Mouse (Mus musculus) megakaryocyte, embryonic 14.5 days (primary cell): ENCODE results near the gene Vezt. TPM values are rescaled to one million over a fixed set of nuclear protein-coding genes. Genes with fewer than 3 reads are reported as not detected.
A peak's percentile ranks its signal among the peaks of the same experiment; 100 is the strongest.

Experiments
- H3K27me3 ChIP-seq: replicated peaks from 2 replicates; pipeline ENCODE3; 2012; ENCODE audit warnings: inconsistent platforms
- H3K36me3 ChIP-seq: replicated peaks from 2 replicates; pipeline ENCODE3; 2012; ENCODE audit warnings: low read length, inconsistent platforms, mixed read lengths
- H3K4me1 ChIP-seq: 2 replicates; pipeline ENCODE4 v1.6.1; 2012; ENCODE audit warnings: inconsistent platforms
- H3K4me3 ChIP-seq: replicated peaks from 2 replicates; pipeline ENCODE3; 2012; ENCODE audit warnings: moderate library complexity, mild to moderate bottlenecking, inconsistent platforms
- H3K9me3 ChIP-seq: 2 replicates; pipeline ENCODE4 v1.6.1; 2012; ENCODE audit warnings: inconsistent platforms
- FLI1 ChIP-seq: IDR thresholded peaks from 2 replicates; pipeline ENCODE4 v1.6.1; 2012; ENCODE audit warnings: low read length, inconsistent platforms, mixed read lengths
- GATA1 ChIP-seq: IDR thresholded peaks from 3 replicates; pipeline ENCODE4 v1.6.1; 2012; ENCODE audit warnings: mixed read lengths, low read length, inconsistent platforms, borderline replicate concordance
- polyA plus RNA-seq: library from polyadenylated mRNA; stranded (reverse); fragments of >175 nt; gene quantifications from 2 replicates; pipeline ENCODE4 v1.2.3, GENCODE M21; 2012; ENCODE audit warnings: low replicate concordance; ENCODE audit not compliant: insufficient read depth

Vezt gene
- polyA plus RNA-seq, 1 experiment = 1.7 TPM

DNA sequence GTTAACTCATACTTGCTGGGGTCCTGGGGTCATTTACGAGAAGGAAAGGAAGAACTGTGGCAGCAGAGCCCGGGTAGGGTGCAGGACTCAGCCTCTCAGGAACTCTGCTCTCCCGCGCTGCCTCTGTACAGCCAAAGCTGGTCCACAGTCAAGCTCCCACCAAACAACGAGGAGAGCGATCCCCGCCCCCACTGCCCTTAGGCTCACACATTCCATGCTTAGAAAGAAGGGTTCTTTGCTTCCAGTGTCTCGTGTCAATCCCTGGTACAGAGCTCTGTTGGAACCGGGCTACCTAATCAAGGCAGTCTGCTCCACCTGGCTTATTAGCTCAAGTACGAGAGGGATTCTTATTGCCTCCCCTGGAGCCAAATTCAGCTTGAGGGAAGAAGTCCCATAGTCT, 128.2 kb downstream of the Vezt start:
- Histone ChIP-seq H3K27me3 (no peaks in the 10 kb centered on the region), H3K36me3 (no peaks in the 10 kb centered on the region), H3K4me1 (peaks cover 8% of the 10 kb centered on the region), H3K9me3 (peaks cover 6% of the 10 kb centered on the region), H3K4me3 (no peak overlapping the region)
- TF ChIP-seq GATA1 (no peak), FLI1 (no peak)

DNA sequence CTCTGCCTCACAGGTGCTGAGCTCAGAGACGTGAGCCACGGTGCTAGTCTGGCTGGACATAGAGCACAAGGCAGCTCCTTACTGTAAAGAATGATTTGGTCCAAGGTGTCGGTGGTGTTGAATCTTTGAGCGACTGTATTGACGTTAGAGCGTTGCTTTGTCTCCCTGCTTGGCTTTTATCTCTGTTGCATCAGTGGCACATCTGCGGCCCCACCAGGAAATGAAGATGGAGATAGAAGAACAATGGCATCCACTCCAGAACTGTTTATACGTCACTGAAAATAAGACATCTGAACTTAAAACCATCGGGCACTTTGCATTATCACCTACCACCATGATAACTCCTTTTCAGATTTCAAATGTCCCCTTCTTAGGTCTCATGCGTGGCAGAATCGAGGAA, 135.7 kb downstream of the Vezt start:
- Histone ChIP-seq H3K4me3 (no peak overlapping the region), H3K4me1 (no peaks in the 10 kb centered on the region), H3K27me3 (no peaks in the 10 kb centered on the region), H3K36me3 (no peaks in the 10 kb centered on the region), H3K9me3 (peaks cover 7% of the 10 kb centered on the region)
- no peak for TF ChIP-seq GATA1
- TF ChIP-seq FLI1 = no peak

DNA sequence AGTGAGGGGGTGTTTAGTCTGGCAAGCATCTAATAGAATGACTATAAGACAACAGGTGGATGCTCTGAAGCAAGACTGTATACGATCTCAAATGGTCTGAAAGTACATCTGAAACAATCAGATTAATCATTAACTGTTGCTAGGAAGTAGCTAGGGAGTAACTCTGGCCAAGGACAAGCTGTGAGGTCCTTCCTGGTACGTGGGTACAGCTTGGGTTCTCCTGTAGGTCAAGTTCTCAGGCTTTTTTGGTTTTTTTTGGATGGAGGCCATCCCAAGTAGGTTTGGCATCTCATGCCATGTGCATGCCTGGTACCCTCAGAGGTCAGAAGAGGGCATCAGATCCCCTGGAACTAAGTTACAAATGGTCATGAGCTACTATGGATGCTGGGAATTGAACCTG, 136.3 kb downstream of the Vezt start:
- H3K36me3 ChIP-seq = no peaks in the 10 kb centered on the region
- H3K27me3 ChIP-seq = no peaks in the 10 kb centered on the region
- H3K4me1 ChIP-seq = no peaks in the 10 kb centered on the region
- H3K4me3 ChIP-seq = no peak overlapping the region
- TF ChIP-seq FLI1 (no peak), GATA1 (no peak)
- H3K9me3 ChIP-seq = peaks cover 5% of the 10 kb centered on the region

DNA sequence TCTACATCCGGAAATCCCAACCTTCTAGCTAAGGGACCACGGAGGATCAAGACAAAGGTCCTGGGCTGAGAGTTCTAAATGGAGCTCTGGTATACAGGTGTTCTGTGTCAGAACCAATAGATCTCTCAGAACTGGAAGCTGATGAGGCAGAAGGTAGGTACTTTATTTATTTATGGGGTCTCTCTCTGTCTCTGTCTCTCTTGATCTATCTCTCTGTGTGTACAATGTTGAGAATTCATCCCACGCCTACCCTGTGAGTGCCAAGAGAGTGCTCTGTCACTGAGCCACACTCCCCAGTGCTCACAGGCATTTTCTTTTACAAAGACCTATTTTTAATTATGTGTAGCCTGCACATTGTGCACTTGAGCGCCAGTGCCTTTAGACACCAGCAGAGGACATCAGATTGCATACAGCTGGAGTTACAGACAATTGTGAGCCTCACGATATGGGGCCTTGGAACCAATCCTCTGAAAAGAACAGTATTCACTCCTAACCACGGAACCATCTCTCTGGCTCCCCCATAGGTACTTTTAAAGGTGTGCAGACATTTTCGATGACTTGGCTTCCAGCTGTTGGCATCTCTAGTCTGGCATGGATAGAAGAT, 138.5 kb downstream of the Vezt start, which contains the start of gene Metap2:
Gene Metap2, minus strand, starts transcription at position 51 of the 604 bp plus-strand sequence.
- Histone ChIP-seq H3K27me3 (no peaks in the 10 kb centered on the region), H3K4me3 (no peak within 1 kb of the TSS), H3K9me3 (no peaks in the 10 kb centered on the region), H3K4me1 (no peaks in the 10 kb centered on the region), H3K36me3 (no peaks in the 10 kb centered on the region)
- TF ChIP-seq GATA1 (no peak), FLI1 (no peak)

DNA sequence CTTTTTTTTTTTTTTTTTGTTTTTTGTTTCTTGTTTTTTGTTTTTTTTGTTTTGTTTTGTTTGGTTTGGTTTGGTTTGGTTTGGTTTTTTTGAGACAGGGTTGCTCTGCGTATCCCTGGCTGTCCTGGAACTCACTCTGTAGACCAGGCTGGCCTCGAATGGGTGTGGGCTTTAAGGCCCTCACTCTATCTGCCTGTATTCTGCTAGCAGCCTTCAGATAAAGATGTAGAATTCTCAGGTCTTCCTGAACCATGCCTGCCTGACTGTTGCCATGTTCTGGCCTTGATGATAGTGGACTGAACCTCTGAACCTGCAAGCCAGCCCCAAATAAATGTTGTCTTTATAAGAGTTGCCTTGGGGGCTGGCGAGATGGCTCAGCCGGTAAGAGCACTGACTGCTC, 143.1 kb downstream of the Vezt start:
- Histone ChIP-seq H3K36me3 (no peaks in the 10 kb centered on the region), H3K27me3 (no peaks in the 10 kb centered on the region), H3K4me3 (no peak overlapping the region), H3K4me1 (peaks cover 21% of the 10 kb centered on the region), H3K9me3 (no peaks in the 10 kb centered on the region)
- TF ChIP-seq FLI1 (no peak), GATA1 (no peak)

DNA sequence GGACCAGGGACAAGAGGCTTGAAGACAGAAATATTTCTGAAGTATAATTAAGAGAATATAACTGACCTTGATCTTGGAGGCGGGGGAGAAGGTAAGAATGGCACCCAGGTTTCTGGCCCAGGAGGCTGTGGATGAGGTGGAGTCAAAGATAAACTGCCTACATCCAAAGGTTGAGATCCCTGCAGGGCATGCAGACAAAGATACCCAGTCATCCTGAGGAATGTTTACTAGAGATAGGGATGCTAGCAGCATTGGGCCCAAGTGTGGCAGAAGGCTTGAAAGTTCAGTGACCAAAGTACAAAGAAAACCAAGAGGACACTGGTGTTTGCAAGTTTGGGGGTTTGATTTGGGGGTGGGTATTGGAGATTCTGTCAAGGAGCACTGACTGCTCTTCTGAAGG, 144.6 kb downstream of the Vezt start:
- no peak overlapping the region for H3K4me3 ChIP-seq
- peaks cover 11% of the 10 kb centered on the region for H3K36me3 ChIP-seq
- no peaks in the 10 kb centered on the region for H3K9me3 ChIP-seq
- no peaks in the 10 kb centered on the region for H3K27me3 ChIP-seq
- peaks cover 27% of the 10 kb centered on the region for H3K4me1 ChIP-seq
- TF ChIP-seq GATA1 (no peak), FLI1 (no peak)

DNA sequence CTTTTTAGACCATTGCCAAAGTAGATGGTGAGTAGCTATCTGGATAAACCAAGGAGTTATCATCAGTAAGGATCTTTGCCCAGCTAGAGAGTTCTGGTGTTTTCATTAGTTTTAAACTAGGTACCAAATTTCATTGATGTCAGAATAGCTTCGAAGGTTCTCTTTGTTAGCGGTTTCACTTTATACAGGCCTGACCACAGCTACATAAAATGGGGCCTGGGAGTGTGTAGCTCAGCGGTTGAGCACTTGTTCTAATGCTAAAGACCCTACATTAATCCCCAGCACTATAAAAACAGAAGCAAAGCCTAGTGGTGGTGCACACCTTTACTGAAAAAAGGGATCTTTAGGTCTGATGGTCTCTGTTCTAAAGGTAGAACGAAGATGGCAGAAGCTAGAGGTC, 145.1 kb downstream of the Vezt start:
- no peak for TF ChIP-seq FLI1
- no peak for TF ChIP-seq GATA1
- no peaks in the 10 kb centered on the region for H3K9me3 ChIP-seq
- H3K36me3 ChIP-seq = peaks cover 16% of the 10 kb centered on the region
- no peak overlapping the region for H3K4me3 ChIP-seq
- no peaks in the 10 kb centered on the region for H3K27me3 ChIP-seq
- H3K4me1 ChIP-seq = peaks cover 31% of the 10 kb centered on the region

DNA sequence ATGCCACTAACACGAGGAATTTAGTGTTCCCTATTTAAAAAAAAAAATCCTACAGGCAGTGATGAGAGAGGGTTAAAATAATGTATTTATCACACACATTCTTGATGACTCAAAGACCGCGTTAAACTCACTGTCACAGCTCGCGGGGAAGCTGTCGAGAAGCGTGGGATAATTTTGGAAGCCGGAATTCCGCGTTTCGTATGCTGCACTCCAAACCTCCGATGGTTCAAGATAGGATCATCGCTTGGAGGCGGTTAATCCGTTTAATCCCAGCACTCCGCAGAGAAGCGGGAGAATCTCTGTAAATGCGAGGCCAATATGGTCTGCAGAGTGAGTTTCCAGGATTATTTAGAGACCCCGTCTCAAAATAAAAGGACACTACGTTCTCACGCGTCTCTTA, 145.6 kb downstream of the Vezt start:
- TF ChIP-seq FLI1 (no peak), GATA1 (no peak)
- H3K27me3 ChIP-seq = no peaks in the 10 kb centered on the region
- peaks cover 22% of the 10 kb centered on the region for H3K36me3 ChIP-seq
- peak overlapping the region; percentile 93 for H3K4me3 ChIP-seq
- peaks cover 34% of the 10 kb centered on the region for H3K4me1 ChIP-seq
- no peaks in the 10 kb centered on the region for H3K9me3 ChIP-seq

DNA sequence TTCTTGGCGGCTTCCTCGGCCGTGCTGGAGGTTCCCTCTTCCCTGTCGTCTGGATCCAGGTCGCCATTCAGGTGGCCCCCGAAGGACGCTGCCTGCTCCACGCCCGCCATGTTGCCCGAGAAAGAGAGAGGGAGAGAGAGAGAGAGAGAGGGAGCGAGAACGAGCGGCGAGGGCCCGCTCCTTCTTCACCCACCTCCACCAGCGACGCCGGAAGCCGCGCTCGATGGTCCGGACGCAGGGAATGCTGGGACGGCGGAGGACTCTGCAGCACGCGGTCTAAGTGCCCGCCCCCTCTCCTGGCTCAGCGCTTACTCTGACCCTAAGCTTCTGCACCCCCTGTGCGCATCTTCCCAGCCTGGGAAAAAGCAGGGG, 146.1 kb downstream of the Vezt start:
- peaks cover 34% of the 10 kb centered on the region for H3K4me1 ChIP-seq

More for the DNA sequence above, 146.1 kb downstream of the Vezt start:
- Histone ChIP-seq H3K27me3 (no peaks in the 10 kb centered on the region), H3K4me3 (peak overlapping the region; percentile 93), H3K9me3 (no peaks in the 10 kb centered on the region), H3K36me3 (peaks cover 26% of the 10 kb centered on the region)
- no peak for TF ChIP-seq GATA1
- TF ChIP-seq FLI1 = no peak

Other genes starting within 250 kb of the Vezt start
- not detected in 2 replicates for gene Usp44, start 204.3 kb downstream of the Vezt start, polyA plus RNA-seq
- gene Metap2, start 138.7 kb downstream of the Vezt start, polyA plus RNA-seq = 45.4 and 494 TPM in 2 replicates
- gene Fgd6, start 184 bp upstream of the Vezt start, polyA plus RNA-seq = 0.01 TPM in 1 of 2 replicates, not detected in the other
- 0.67 TPM in 1 of 2 replicates, not detected in the other for gene Nr2c1, start 112.2 kb upstream of the Vezt start, polyA plus RNA-seq
- gene Ndufa12, start 162.9 kb upstream of the Vezt start, polyA plus RNA-seq = 46.6 and 578 TPM in 2 replicates